Mouse (Mus musculus) MEL (cell line): ENCODE data around the gene Gm17606. TPM values are rescaled to one million over a fixed set of nuclear protein-coding genes. Genes with fewer than 3 reads are reported as not detected.
A peak's percentile ranks its signal among the peaks of the same experiment; 100 is the strongest.

Source experiments
- DNase-seq: peaks from one replicate; pipeline ENCODE4 v3.0.0; 2011; ENCODE audit warnings: low read depth, low spot score
- H3K27ac ChIP-seq: 2 replicates; pipeline ENCODE4 v1.5.1; 2012; ENCODE audit warnings: low read depth, mild to moderate bottlenecking, control low read depth, low read length, moderate library complexity; ENCODE audit not compliant: control insufficient read depth
- H3K27me3 ChIP-seq, 2 experiments: fragments of 150-350 bp in 1 of 2; sonication (generic) in 1 of 2; 2 replicates each; pipeline ENCODE4 v1.6.1; 2012; ENCODE audit warnings: low read length in 2 of 2, mild to moderate bottlenecking in 2 of 2, improper control_type of control experiment in 1 of 2, moderate library complexity in 1 of 2; ENCODE audit not compliant: insufficient read depth in 2 of 2, control insufficient read depth in 1 of 2
- H3K36me3 ChIP-seq, 2 experiments: 2 replicates each; pipeline ENCODE4 v1.6.1; 2012 to 2014; ENCODE audit warnings: low read length in 2 of 2, improper control_type of control experiment in 1 of 2, inconsistent platforms in 1 of 2, mild to moderate bottlenecking in 1 of 2; ENCODE audit not compliant: insufficient read depth in 2 of 2, control insufficient read depth in 1 of 2
- H3K4me1 ChIP-seq, 2 experiments: fragments of 150-350 bp in 1 of 2; sonication (generic) in 1 of 2; 2 replicates each; pipeline ENCODE4 v1.6.1; 2012; ENCODE audit warnings: low read length in 2 of 2, improper control_type of control experiment in 1 of 2, mild to moderate bottlenecking in 1 of 2; ENCODE audit not compliant: insufficient read depth in 2 of 2, control insufficient read depth in 1 of 2
- H3K4me3 ChIP-seq, 2 experiments: fragments of 150-350 bp in 1 of 2; sonication (generic) in 1 of 2; 2 replicates each; pipeline ENCODE4 v1.5.1; 2012; ENCODE audit warnings: low read depth in 2 of 2, low read length in 2 of 2, mild to moderate bottlenecking in 2 of 2, moderate library complexity in 2 of 2, control low read depth in 1 of 2, improper control_type of control experiment in 1 of 2; ENCODE audit not compliant: control insufficient read depth in 1 of 2, insufficient read depth in 1 of 2
- H3K79me2 ChIP-seq: 2 replicates; pipeline ENCODE4 v1.6.1; 2012; ENCODE audit warnings: mild to moderate bottlenecking, low read length, moderate library complexity; ENCODE audit not compliant: control insufficient read depth, poor library complexity, insufficient read depth
- H3K9ac ChIP-seq: 2 replicates; pipeline ENCODE4 v1.6.1; 2012; ENCODE audit warnings: low read depth, mild to moderate bottlenecking, control low read depth, low read length, moderate library complexity; ENCODE audit not compliant: control insufficient read depth, poor library complexity, severe bottlenecking
- H3K9me3 ChIP-seq: fragments of 150-350 bp; sonication (generic); replicated peaks from 2 replicates; pipeline ENCODE4 v1.6.1; 2012; ENCODE audit warnings: mild to moderate bottlenecking, low read length, improper control_type of control experiment, moderate library complexity; ENCODE audit not compliant: insufficient read depth
- BHLHE40 ChIP-seq: IDR thresholded peaks from 2 replicates; pipeline ENCODE4 v1.6.1; 2012; ENCODE audit warnings: low read depth, mild to moderate bottlenecking, inconsistent platforms, low read length, improper control_type of control experiment, borderline replicate concordance
- CTCF ChIP-seq, 3 experiments: IDR thresholded peaks in 2 of 3; conservative IDR thresholded peaks in 1 of 3; 2 replicates each; pipeline ENCODE4 v1.5.1; 2011 to 2012; ENCODE audit warnings: low read length in 3 of 3, low read depth in 2 of 3, mild to moderate bottlenecking in 2 of 3, improper control_type of control experiment in 1 of 3, inconsistent platforms in 1 of 3, mixed read lengths in 1 of 3, moderate library complexity in 1 of 3; ENCODE audit not compliant: control insufficient read depth in 1 of 3, insufficient read depth in 1 of 3, poor library complexity in 1 of 3, severe bottlenecking in 1 of 3
- EP300 ChIP-seq, 2 experiments: IDR thresholded peaks; 2 replicates each; pipeline ENCODE4 v1.6.1; 2011; ENCODE audit warnings: improper control_type of control experiment in 2 of 2, low read length in 2 of 2, low read depth in 1 of 2, mild to moderate bottlenecking in 1 of 2
- GABPA ChIP-seq: IDR thresholded peaks from 2 replicates; pipeline ENCODE4 v1.6.1; 2012; ENCODE audit warnings: low read depth, mild to moderate bottlenecking, inconsistent platforms, low read length, improper control_type of control experiment, moderate library complexity
- HCFC1 ChIP-seq: IDR thresholded peaks from 2 replicates; pipeline ENCODE4 v1.6.1; 2012; ENCODE audit warnings: low read depth, mild to moderate bottlenecking, inconsistent platforms, low read length, improper control_type of control experiment, moderate library complexity
- JUND ChIP-seq: IDR thresholded peaks from 2 replicates; pipeline ENCODE4 v1.6.1; 2011; ENCODE audit warnings: low read depth, mild to moderate bottlenecking, improper control_type of control experiment, low read length
- MAZ ChIP-seq: IDR thresholded peaks from 2 replicates; pipeline ENCODE4 v1.6.1; 2012; ENCODE audit warnings: low read depth, mild to moderate bottlenecking, inconsistent platforms, low read length, improper control_type of control experiment
- MXI1 ChIP-seq: IDR thresholded peaks from 2 replicates; pipeline ENCODE4 v1.6.1; 2011; ENCODE audit warnings: mild to moderate bottlenecking, low read depth, low read length, improper control_type of control experiment
- MYC ChIP-seq: IDR thresholded peaks from 2 replicates; pipeline ENCODE4 v1.6.1; 2011; ENCODE audit warnings: low read depth, mild to moderate bottlenecking, low read length, improper control_type of control experiment, moderate library complexity
- POLR2A ChIP-seq, 2 experiments: IDR thresholded peaks; 2 replicates each; pipeline ENCODE4 v1.6.1; 2011 to 2012; ENCODE audit warnings: low read length in 2 of 2, mild to moderate bottlenecking in 2 of 2, control low read depth in 1 of 2, improper control_type of control experiment in 1 of 2, low read depth in 1 of 2, moderate library complexity in 1 of 2; ENCODE audit not compliant: control insufficient read depth in 1 of 2, insufficient read depth in 1 of 2, poor library complexity in 1 of 2
- POLR2AphosphoS2 ChIP-seq: IDR thresholded peaks from 2 replicates; pipeline ENCODE4 v1.6.1; 2011; ENCODE audit warnings: low read length, improper control_type of control experiment
- RAD21 ChIP-seq: IDR thresholded peaks from 2 replicates; pipeline ENCODE4 v1.6.1; 2011; ENCODE audit warnings: mild to moderate bottlenecking, low read depth, low read length, improper control_type of control experiment
- SIN3A ChIP-seq: IDR thresholded peaks from 2 replicates; pipeline ENCODE4 v1.6.1; 2012; ENCODE audit warnings: low read length, improper control_type of control experiment, inconsistent platforms
- SMC3 ChIP-seq: IDR thresholded peaks from 2 replicates; pipeline ENCODE4 v1.6.1; 2011; ENCODE audit warnings: low read depth, low read length, improper control_type of control experiment
- TBP ChIP-seq: IDR thresholded peaks from 2 replicates; pipeline ENCODE4 v1.8.0; 2011; ENCODE audit warnings: low read depth, low read length, improper control_type of control experiment
- UBTF ChIP-seq: IDR thresholded peaks from 2 replicates; pipeline ENCODE4 v1.6.1; 2012; ENCODE audit warnings: low read depth, mild to moderate bottlenecking, inconsistent platforms, low read length, improper control_type of control experiment, moderate library complexity, borderline replicate concordance; ENCODE audit not compliant: insufficient read depth
- ZC3H11A ChIP-seq: IDR thresholded peaks from 2 replicates; pipeline ENCODE4 v1.6.1; 2012; ENCODE audit warnings: low read depth, mild to moderate bottlenecking, inconsistent platforms, low read length, improper control_type of control experiment
- ZMIZ1 ChIP-seq: IDR thresholded peaks from 2 replicates; pipeline ENCODE4 v1.6.1; 2012; ENCODE audit warnings: low read depth, mild to moderate bottlenecking, inconsistent platforms, low read length, improper control_type of control experiment, moderate library complexity
- polyA plus RNA-seq, 2 experiments: library from polyadenylated mRNA; stranded (reverse) in 1 of 2; unstranded in 1 of 2; fragments of >175 nt in 1 of 2; fragments of >200 nt in 1 of 2; gene quantifications; 2 replicates each; pipeline versions ENCODE4 v1.2.1 to v1.2.4; 2012; ENCODE audit warnings: low replicate concordance in 2 of 2, low read depth in 1 of 2; ENCODE audit not compliant: insufficient read length in 2 of 2, insufficient read depth in 1 of 2, missing spikeins in 1 of 2
- total RNA-seq: library from RNA; depleted of rRNA; stranded (reverse); fragments of 300-350 nt; gene quantifications from 2 replicates; pipeline ENCODE4 v1.2.3, GENCODE M21; 2012

The Gm17606 gene
- total and polyA plus RNA-seq, 3 experiments = 0.99 TPM; not detected in 2

- no peak for TF ChIP-seq JUND
- TF ChIP-seq UBTF = no peak
- TF ChIP-seq MAZ = 0 out of 2 replicates have a peak, but pooled peaks have one; percentile 23
Observed at GRCm38 (mm10) chr14:54647900-54648299, 7.1 kb downstream of the Gm17606 start (continued).

GRCm38 (mm10) chr14:54650621-54651454 is 10.1 kb downstream of the Gm17606 start:
- no peaks in the 10 kb centered on the region for H3K27me3 ChIP-seq
- no peak overlapping the region for H3K9ac ChIP-seq
- TF ChIP-seq BHLHE40 (no peak), ZC3H11A (peak; percentile 47; the same call in 1 of the 2 replicates), SIN3A (peak; percentile 53), POLR2AphosphoS2 (no peak), SMC3 (peak; percentile 80), EP300 (IDR thresholded peaks at IDR 0.05; ENCODE audit: low read depth in 1 of 2, low read length in 2 of 2) (0 out of 4 replicates have a peak, but pooled peaks of 1 of the 2 experiments have one; percentile 11), RAD21 (peak; percentile 55), MXI1 (no peak), GABPA (no peak), ZMIZ1 (no peak), TBP (peak; percentile 64), POLR2A (IDR thresholded peaks at IDR 0.05; ENCODE audit: control insufficient read depth in 1 of 2, insufficient read depth in 1 of 2, low read depth in 1 of 2, low read length in 2 of 2, poor library complexity in 1 of 2) (0 out of 4 replicates have a peak, but pooled peaks of 1 of the 2 experiments have one; percentile 22), HCFC1 (peak; percentile 60; the same call in 1 of the 2 replicates), CTCF (IDR thresholded peaks at IDR 0.05 in 2 of 3, conservative IDR thresholded peaks at IDR 0.05 in 1 of 3; ENCODE audit: control insufficient read depth in 1 of 3, insufficient read depth in 1 of 3, low read depth in 2 of 3, low read length in 3 of 3, poor library complexity in 1 of 3, severe bottlenecking in 1 of 3) (peak; percentile 82 to 97 (median 88)), JUND (peak; percentile 18; the same call in 1 of the 2 replicates), MYC (peak; percentile 75)
- H3K4me1 ChIP-seq = peaks cover 4 to 31% of the 10 kb centered on the region in 2 experiments
- H3K4me3 ChIP-seq = no peak overlapping the region
- H3K79me2 ChIP-seq = peaks cover 24% of the 10 kb centered on the region
- H3K36me3 ChIP-seq = peaks cover 12 to 37% of the 10 kb centered on the region in 2 experiments
- no peaks in the 10 kb centered on the region for H3K9me3 ChIP-seq
- peak; percentile 95 for DNase-seq
- H3K27ac ChIP-seq = no peak overlapping the region
